Mouse (Mus musculus): Measurements from ENCODE around the gene Zfp94. TPM values are rescaled to one million over a fixed set of nuclear protein-coding genes. Genes with fewer than 3 reads are reported as not detected.
A peak's percentile ranks its signal among the peaks of the same experiment; 100 is the strongest.

The Zfp94 gene
- polyA plus RNA-seq, 1 experiment from 2014 or later: 22.2 TPM

DNA sequence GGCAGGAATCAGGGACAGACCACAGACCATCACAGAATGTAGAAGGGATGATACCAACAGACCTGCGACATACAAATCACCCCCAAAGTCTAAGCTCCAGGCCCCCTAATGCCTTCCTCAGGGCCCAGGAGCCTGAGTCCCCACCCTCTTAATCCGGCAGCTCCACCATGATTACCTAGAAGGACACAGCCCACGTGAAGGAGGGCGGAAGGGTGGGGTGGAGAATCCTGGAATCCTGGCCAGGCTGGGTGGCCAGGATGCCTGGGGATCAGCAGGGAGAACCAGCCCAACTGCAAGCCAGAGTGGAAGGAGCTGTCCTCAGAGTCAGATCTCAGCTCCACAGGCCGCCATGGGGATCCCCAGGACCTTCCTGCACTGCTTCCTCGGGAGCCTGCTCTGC, 32.4 kb upstream of the Zfp94 start, which contains the start of gene Lypd5:
Lypd5 (plus strand) TSS at position 301 of the 400 bp plus-strand sequence.
- no peak for ATAC-seq
- H3K4me1 ChIP-seq (ENCODE audit: control insufficient read depth, insufficient read depth, low read length): no peaks in the 10 kb centered on the region
- H3K27ac ChIP-seq (ENCODE audit: low read length): no peak within 1 kb of the TSS
- H3K9ac ChIP-seq (ENCODE audit: low read depth, low read length): no peak within 1 kb of the TSS
- H3K9me3 ChIP-seq (replicated peaks; ENCODE audit: control insufficient read depth, low read length, poor library complexity, severe bottlenecking): no peaks in the 10 kb centered on the region
- H3K27me3 ChIP-seq (ENCODE audit: control insufficient read depth, insufficient read depth, low read depth, low read length): no peaks in the 10 kb centered on the region; the same call in 1 of the 2 replicates
- no peak within 1 kb of the TSS for H3K4me2 ChIP-seq (ENCODE audit: low read length)
- WGBS: 44% methylated on average over 6 of the region's 6 CpGs
- no peaks in the 10 kb centered on the region for H3K36me3 ChIP-seq (ENCODE audit: control insufficient read depth, insufficient read depth, low read length)
- H3K4me3 ChIP-seq (ENCODE audit: low read depth, low read length): no peak within 1 kb of the TSS

DNA sequence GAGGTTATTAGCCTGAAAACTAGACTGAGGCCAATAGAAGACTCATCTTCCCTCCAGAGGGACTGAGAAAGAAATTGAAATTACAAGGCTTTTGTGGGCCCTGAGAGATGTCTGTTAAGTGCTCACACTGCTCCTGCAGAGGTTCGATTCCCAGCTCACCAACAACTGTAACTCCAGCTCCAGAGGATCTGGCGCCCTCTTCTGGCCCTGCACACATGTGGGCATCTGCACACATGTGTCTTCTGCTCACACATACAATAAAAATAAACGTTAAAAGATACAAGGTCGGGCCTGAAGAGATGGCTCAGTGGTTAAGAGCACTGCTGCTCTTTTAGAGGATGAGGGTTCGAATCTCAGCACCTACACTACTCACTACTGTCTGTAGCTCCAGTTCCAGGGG, 30.0 kb upstream of the Zfp94 start:
- no peak overlapping the region for H3K27ac ChIP-seq (ENCODE audit: low read length)
- no peak overlapping the region for H3K4me3 ChIP-seq (ENCODE audit: low read depth, low read length)
- H3K36me3 ChIP-seq (ENCODE audit: control insufficient read depth, insufficient read depth, low read length): no peaks in the 10 kb centered on the region
- ATAC-seq: no peak
- no peaks in the 10 kb centered on the region for H3K27me3 ChIP-seq (ENCODE audit: control insufficient read depth, insufficient read depth, low read depth, low read length)
- no peaks in the 10 kb centered on the region for H3K4me1 ChIP-seq (ENCODE audit: control insufficient read depth, insufficient read depth, low read length)
- no peak overlapping the region for H3K4me2 ChIP-seq (ENCODE audit: low read length)
- no peak overlapping the region for H3K9ac ChIP-seq (ENCODE audit: low read depth, low read length)
- WGBS: 72% methylated on average over 5 of the region's 5 CpGs
- H3K9me3 ChIP-seq (replicated peaks; ENCODE audit: control insufficient read depth, low read length, poor library complexity, severe bottlenecking): no peaks in the 10 kb centered on the region

DNA sequence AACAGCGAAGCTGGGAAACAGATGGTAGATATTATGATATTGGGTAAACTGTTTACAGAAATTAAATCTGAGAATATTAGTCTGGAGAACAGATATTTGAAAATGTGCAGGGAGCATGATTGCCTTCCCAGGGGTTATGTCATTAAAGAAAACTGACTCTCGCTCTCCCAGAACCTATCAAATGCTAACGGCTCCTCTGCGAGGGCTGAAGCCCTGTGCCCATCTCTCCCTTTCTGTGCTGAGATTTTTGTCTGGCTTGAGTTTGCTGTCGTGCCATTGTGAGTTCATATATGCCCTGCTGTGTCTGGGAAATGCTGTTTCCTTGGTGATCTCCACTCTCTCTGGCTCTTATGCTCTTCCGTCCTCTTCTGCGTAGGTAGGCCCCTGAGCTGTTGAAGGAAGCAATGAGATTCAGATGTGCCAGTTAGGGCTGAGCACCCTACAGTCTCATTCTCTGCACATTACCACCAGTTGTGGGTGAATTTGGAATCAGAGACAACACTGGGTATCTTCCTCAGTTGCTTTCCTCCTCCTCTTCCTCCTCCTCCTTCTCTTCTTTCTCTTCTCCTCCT, 27.3 kb upstream of the Zfp94 start:
- no peaks in the 10 kb centered on the region for H3K27me3 ChIP-seq (ENCODE audit: control insufficient read depth, insufficient read depth, low read depth, low read length)
- no peak for ATAC-seq
- H3K27ac ChIP-seq (ENCODE audit: low read length): no peak overlapping the region
- H3K9me3 ChIP-seq (replicated peaks; ENCODE audit: control insufficient read depth, low read length, poor library complexity, severe bottlenecking): no peaks in the 10 kb centered on the region
- no peak overlapping the region for H3K9ac ChIP-seq (ENCODE audit: low read depth, low read length)
- no peak overlapping the region for H3K4me2 ChIP-seq (ENCODE audit: low read length)
- H3K4me1 ChIP-seq (ENCODE audit: control insufficient read depth, insufficient read depth, low read length): no peaks in the 10 kb centered on the region
- H3K36me3 ChIP-seq (ENCODE audit: control insufficient read depth, insufficient read depth, low read length): no peaks in the 10 kb centered on the region
- 59% methylated on average over 7 of the region's 7 CpGs for WGBS
- H3K4me3 ChIP-seq (ENCODE audit: low read depth, low read length): no peak overlapping the region

DNA sequence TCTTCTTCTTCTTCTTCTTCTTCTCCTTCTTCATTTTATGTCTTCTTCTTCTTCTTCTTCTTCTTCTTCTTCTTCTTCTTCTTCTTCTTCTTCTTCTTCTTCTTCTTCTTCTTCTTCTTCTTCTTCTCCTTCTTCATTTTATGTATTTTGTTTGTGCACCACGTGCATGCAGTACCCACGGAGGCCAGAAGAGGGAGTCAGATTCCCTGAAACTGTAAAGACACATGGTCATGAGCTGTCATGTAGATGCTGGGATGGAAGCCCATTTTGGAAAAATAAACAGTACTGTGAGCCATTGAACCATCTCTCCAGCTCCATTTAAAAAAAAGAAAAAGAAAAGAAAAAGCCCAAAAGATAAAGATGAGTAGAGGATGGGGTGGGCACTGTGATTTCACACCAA, 21.8 kb upstream of the Zfp94 start:
- Histone ChIP-seq H3K9me3 (replicated peaks; ENCODE audit: control insufficient read depth, low read length, poor library complexity, severe bottlenecking) (no peaks in the 10 kb centered on the region), H3K27me3 (ENCODE audit: control insufficient read depth, insufficient read depth, low read depth, low read length) (peaks cover 11% of the 10 kb centered on the region), H3K27ac (ENCODE audit: low read length) (no peak overlapping the region), H3K36me3 (ENCODE audit: control insufficient read depth, insufficient read depth, low read length) (no peaks in the 10 kb centered on the region), H3K9ac (ENCODE audit: low read depth, low read length) (no peak overlapping the region), H3K4me1 (ENCODE audit: control insufficient read depth, insufficient read depth, low read length) (no peaks in the 10 kb centered on the region), H3K4me3 (ENCODE audit: low read depth, low read length) (no peak overlapping the region), H3K4me2 (ENCODE audit: low read length) (no peak overlapping the region)
- no peak for ATAC-seq
- WGBS: 50% methylated on average over 2 of the region's 2 CpGs

DNA sequence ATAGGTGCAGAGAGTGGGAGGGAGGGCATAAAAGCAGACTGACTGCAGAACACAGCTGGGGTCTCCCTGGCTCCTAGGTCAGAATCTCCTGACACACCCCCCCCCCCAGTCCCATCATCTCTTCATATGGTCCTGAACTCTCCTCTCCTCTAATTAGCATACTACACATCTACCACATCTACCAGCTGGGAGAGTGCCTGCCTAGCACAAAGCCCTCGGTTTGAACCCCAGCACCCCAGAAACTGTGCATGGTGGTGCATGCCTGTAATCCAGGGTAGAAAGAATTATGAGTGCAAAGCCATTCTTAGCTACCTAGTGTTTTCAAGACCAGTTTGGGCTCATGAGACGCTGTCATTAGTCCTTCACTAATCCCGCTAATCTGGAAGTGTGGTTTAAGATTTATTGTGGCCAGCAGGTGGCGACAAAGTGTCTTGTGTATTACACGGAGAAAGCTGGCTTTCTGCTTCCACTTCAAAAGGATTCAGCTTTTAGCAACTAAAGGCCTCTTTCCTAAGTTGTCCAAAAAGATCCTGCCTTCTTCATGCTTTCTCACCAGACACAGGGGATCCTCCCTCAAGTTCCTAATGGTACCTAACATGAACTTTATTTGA, 19.3 kb upstream of the Zfp94 start:
- Histone ChIP-seq H3K4me1 (ENCODE audit: control insufficient read depth, insufficient read depth, low read length) (no peaks in the 10 kb centered on the region), H3K4me3 (ENCODE audit: low read depth, low read length) (no peak overlapping the region), H3K9ac (ENCODE audit: low read depth, low read length) (no peak overlapping the region), H3K9me3 (replicated peaks; ENCODE audit: control insufficient read depth, low read length, poor library complexity, severe bottlenecking) (no peaks in the 10 kb centered on the region), H3K27me3 (ENCODE audit: control insufficient read depth, insufficient read depth, low read depth, low read length) (peaks cover 11% of the 10 kb centered on the region), H3K36me3 (ENCODE audit: control insufficient read depth, insufficient read depth, low read length) (no peaks in the 10 kb centered on the region), H3K4me2 (ENCODE audit: low read length) (no peak overlapping the region), H3K27ac (ENCODE audit: low read length) (no peak overlapping the region)
- ATAC-seq: peak; percentile 32; the same call in 1 of the 2 replicates
- WGBS: 13% methylated on average over 5 of the region's 5 CpGs

DNA sequence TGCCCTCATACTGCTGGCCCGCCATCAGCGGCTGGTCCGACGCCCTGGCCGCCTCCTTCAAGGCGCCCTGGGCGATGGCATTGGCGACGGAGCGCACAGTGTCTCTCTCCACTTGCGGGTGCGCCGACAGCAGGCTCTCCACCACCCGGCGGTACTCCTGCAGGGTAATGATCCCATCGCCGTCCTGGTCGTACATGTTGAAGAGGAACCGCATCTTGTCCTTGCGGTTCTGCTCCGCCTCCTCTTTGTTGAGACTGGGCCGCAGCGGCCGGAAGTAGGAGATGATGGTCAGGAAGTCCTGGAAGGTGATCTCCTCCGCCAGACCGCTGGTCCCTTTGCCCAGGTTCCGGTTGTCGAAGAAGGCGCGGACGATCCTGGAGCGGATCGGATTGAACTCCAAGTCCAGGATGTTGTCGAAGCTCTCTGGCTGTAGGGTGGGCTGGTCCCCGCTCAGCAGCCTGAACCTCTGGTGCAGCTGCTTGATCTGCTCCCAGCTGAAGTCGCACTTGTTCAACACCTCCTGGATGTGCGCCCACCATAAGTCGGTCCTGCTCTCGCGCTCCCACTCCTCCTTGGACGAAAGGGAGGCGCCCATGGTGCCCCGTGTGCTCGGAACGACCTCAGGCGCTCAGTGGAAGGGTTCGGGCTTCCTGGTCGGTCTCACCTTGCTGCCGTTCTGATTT, 17.0 kb upstream of the Zfp94 start, which contains the start of gene Tescl:
Tescl (minus strand) TSS at position 633 of the 683 bp plus-strand sequence.
- Histone ChIP-seq H3K9me3 (replicated peaks; ENCODE audit: control insufficient read depth, low read length, poor library complexity, severe bottlenecking) (no peaks in the 10 kb centered on the region), H3K27me3 (ENCODE audit: control insufficient read depth, insufficient read depth, low read depth, low read length) (peaks cover 11% of the 10 kb centered on the region), H3K4me1 (ENCODE audit: control insufficient read depth, insufficient read depth, low read length) (no peaks in the 10 kb centered on the region), H3K4me3 (ENCODE audit: low read depth, low read length) (no peak within 1 kb of the TSS), H3K9ac (ENCODE audit: low read depth, low read length) (no peak within 1 kb of the TSS), H3K4me2 (ENCODE audit: low read length) (no peak within 1 kb of the TSS), H3K36me3 (ENCODE audit: control insufficient read depth, insufficient read depth, low read length) (no peaks in the 10 kb centered on the region), H3K27ac (ENCODE audit: low read length) (no peak within 1 kb of the TSS)
- ATAC-seq: no peak
- WGBS: 51% methylated on average over 49 of the region's 49 CpGs

DNA sequence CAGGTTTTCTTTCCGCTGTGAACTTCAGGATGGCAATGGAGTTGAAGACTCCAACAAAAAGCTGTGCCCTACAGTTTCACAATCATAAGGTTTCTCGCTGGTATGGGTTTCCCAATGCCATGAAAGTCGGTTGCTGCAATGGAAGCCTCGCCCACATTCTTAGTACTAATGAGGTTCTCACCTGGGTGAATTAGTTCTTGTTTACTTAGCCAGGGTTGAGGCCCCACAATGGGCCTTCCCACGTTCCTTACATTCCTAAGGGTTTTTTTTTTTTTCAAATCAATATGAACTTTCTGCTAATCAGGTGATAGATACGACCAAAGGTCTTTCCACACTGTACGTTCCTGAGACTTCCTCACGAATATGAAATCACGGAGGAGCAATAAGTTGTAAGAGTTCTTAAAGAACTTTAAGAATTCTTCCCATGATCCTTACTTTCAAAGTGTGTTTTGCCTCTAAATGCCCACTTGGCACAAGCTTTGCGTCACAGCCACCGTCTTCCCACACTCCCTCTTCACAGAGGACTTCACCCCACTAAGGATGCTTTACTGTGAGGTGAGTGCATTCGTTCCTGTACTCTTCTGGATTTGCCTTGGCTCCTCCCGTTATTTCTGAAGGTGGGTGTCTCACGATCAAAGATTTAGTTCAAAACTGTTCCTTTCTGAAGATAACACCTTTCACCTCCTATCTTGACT, 11.0 kb upstream of the Zfp94 start:
- Histone ChIP-seq H3K4me1 (ENCODE audit: control insufficient read depth, insufficient read depth, low read length) (peaks cover 13% of the 10 kb centered on the region), H3K27me3 (ENCODE audit: control insufficient read depth, insufficient read depth, low read depth, low read length) (no peaks in the 10 kb centered on the region), H3K4me3 (ENCODE audit: low read depth, low read length) (no peak overlapping the region), H3K9ac (ENCODE audit: low read depth, low read length) (no peak overlapping the region), H3K36me3 (ENCODE audit: control insufficient read depth, insufficient read depth, low read length) (no peaks in the 10 kb centered on the region), H3K9me3 (replicated peaks; ENCODE audit: control insufficient read depth, low read length, poor library complexity, severe bottlenecking) (peaks cover 6% of the 10 kb centered on the region; the same call in 1 of the 2 replicates), H3K27ac (ENCODE audit: low read length) (no peak overlapping the region), H3K4me2 (ENCODE audit: low read length) (no peak overlapping the region)
- no peak for ATAC-seq
- WGBS: 92% methylated on average over 14 of the region's 14 CpGs

DNA sequence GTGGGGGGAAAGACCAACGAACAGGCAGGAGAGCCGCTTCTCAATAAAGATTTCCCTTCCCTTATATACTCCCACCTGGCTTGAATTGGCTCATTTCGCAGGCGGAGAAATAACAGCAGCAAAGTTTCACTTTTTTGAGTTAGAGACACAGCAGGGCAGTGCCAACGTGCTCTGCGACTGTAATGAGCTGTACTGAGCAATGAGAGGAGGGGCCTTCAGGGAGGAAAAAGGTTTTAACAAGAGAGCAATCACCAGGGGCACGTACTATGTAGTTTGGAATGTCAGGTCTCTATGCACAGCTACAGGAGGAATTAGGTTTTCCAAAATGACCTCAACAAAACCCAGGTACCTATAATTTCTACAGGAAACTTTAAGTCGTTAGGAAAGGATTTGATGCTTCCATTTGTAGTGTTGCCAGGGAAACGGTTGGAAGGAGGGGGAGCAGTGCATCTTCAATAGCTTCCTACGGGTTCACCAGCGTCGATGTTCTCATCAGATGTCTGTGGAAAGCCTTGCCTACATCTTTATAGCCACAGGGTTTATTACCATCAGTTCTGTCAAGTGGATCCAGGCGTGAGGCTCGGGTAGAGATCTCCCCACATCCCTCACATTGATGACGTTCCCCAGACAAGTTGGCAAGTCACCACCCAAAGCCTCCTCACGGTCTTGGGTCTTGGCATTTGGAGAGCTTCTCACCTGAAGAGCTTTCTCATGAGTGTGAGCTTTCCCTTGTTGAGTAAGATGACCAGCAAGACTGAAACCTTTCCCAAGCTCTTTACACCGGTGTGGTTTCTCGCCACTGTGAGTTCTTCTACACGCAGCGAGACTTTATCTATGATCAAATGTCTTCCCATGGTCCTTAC, 10.0 kb upstream of the Zfp94 start:
- Histone ChIP-seq H3K4me2 (ENCODE audit: low read length) (peak overlapping the region; percentile 55), H3K9me3 (replicated peaks; ENCODE audit: control insufficient read depth, low read length, poor library complexity, severe bottlenecking) (peaks cover 6% of the 10 kb centered on the region; the same call in 1 of the 2 replicates), H3K4me3 (ENCODE audit: low read depth, low read length) (peak overlapping the region; percentile 20), H3K27me3 (ENCODE audit: control insufficient read depth, insufficient read depth, low read depth, low read length) (no peaks in the 10 kb centered on the region), H3K27ac (ENCODE audit: low read length) (peak overlapping the region; percentile 32; the same call in 1 of the 2 replicates), H3K4me1 (ENCODE audit: control insufficient read depth, insufficient read depth, low read length) (peaks cover 13% of the 10 kb centered on the region), H3K36me3 (ENCODE audit: control insufficient read depth, insufficient read depth, low read length) (no peaks in the 10 kb centered on the region), H3K9ac (ENCODE audit: low read depth, low read length) (no peak overlapping the region)
- ATAC-seq: peak; percentile 68
- 34% methylated on average over 20 of the region's 20 CpGs for WGBS

All from midbrain, embryonic 16.5 days (tissue).